22 mouse cellular contexts compared by ENCODE assay signal in genomic region chr1:125578091-125578490, GRCm38 (mm10). TPM values are rescaled to one million over a fixed set of nuclear protein-coding genes. Genes with fewer than 3 reads are reported as not detected.
DNase-seq lines count a peak whose midpoint lies in the region; ATAC-seq lines count a peak whose summit lies in the region.
"Had no signal": no experiment of that assay in that cellular context is flagged by ENCODE, and none has a peak within 500 bp of the region (broad histone marks: within the 10 kb centered on the region; RNA-seq: fewer than 3 reads in every experiment).

No protein-coding gene starts in this region.

- no peaks in the 10 kb centered on the region for H3K9me3 ChIP-seq in heart, embryonic 15.5 days (replicated peaks)
- H3K9me3 ChIP-seq in heart, embryonic 10.5 days = no peaks in the 10 kb centered on the region
- H3K9me3 ChIP-seq: embryonic facial prominence, embryonic 12.5 days; forebrain, embryonic 12.5 days; heart, embryonic 13.5 days; hindbrain, embryonic 13.5 days had no signal

- no peak overlapping the region for H3K9ac ChIP-seq in heart, embryonic 15.5 days
- H3K9ac ChIP-seq: embryonic facial prominence, embryonic 12.5 days; forebrain, embryonic 12.5 days; heart, embryonic 13.5 days; hindbrain, embryonic 13.5 days had no signal

- WGBS in heart, embryonic 15.5 days = 73% methylated on average over 1 of the region's 1 CpGs
- WGBS in heart, embryonic 10.5 days = 79% methylated on average over 1 of the region's 1 CpGs

- H3K27me3 ChIP-seq in heart, embryonic 15.5 days = no peaks in the 10 kb centered on the region
- no peaks in the 10 kb centered on the region for H3K27me3 ChIP-seq in heart, embryonic 10.5 days (ENCODE audit: insufficient read depth, poor library complexity, severe bottlenecking)
- H3K27me3 ChIP-seq: CH12.LX; embryonic facial prominence, embryonic 12.5 days; forebrain, embryonic 12.5 days; heart, embryonic 13.5 days; hindbrain, embryonic 13.5 days; Patski had no signal

- peaks cover 15% of the 10 kb centered on the region for H3K4me1 ChIP-seq in heart, embryonic 15.5 days (replicated peaks)
- no peaks in the 10 kb centered on the region for H3K4me1 ChIP-seq in heart, embryonic 10.5 days
- H3K4me1 ChIP-seq: embryonic facial prominence, embryonic 12.5 days; forebrain, embryonic 12.5 days; hindbrain, embryonic 13.5 days had no signal

- no peak for ATAC-seq in heart, embryonic 15.5 days (replicated peaks; ENCODE audit: insufficient number of reproducible peaks, insufficient read depth, low FRiP score, low read depth)
- ATAC-seq: activated CD4-positive, CD25-positive, alpha-beta regulatory T cell, adult 4 months; forebrain, embryonic 16.5 days; hindbrain, postnatal 0 days; Patski had no signal

- H3K36me3 ChIP-seq in heart, embryonic 15.5 days = peaks cover 50% of the 10 kb centered on the region
- peaks cover 44% of the 10 kb centered on the region for H3K36me3 ChIP-seq in heart, embryonic 10.5 days

- DNase-seq in heart, adult 11 months = peak; percentile 92
- DNase-seq in heart, postnatal 4 days = no peak
- DNase-seq in heart, embryonic 10.5 days (ENCODE audit: low spot score) = no peak
- DNase-seq in lung, postnatal 25 days (ENCODE audit: low spot score) = peak; percentile 64
- no peak for DNase-seq in lung, postnatal 14 days
- DNase-seq in layer of hippocampus, postnatal 36 days = no peak
- DNase-seq: adrenal gland, postnatal 14 days; cerebellum, adult 11-12 months; cerebellum, adult 9-10 months; cerebellum, postnatal 25 days; gastrocnemius, postnatal 10 days; kidney, adult 11 months had no signal

- no peak overlapping the region for H3K4me3 ChIP-seq in heart, embryonic 15.5 days
- no peak overlapping the region for H3K4me3 ChIP-seq in heart, embryonic 10.5 days
- H3K4me3 ChIP-seq: embryonic facial prominence, embryonic 12.5 days; forebrain, embryonic 12.5 days; heart, embryonic 13.5 days; hindbrain, embryonic 13.5 days had no signal

- H3K4me2 ChIP-seq in heart, embryonic 15.5 days = no peak overlapping the region
- H3K4me2 ChIP-seq: embryonic facial prominence, embryonic 12.5 days; forebrain, embryonic 12.5 days; heart, embryonic 13.5 days; hindbrain, embryonic 13.5 days had no signal

- peak overlapping the region; percentile 13; the same call in 1 of the 2 replicates for H3K27ac ChIP-seq in heart, embryonic 15.5 days
- H3K27ac ChIP-seq in heart, embryonic 10.5 days = no peak overlapping the region
- H3K27ac ChIP-seq: embryonic facial prominence, embryonic 12.5 days; forebrain, embryonic 12.5 days; heart, embryonic 13.5 days; hindbrain, embryonic 13.5 days; hindbrain, postnatal 0 days had no signal

RNA-seq across cellular contexts. Expression of gene Slc35f5, which starts 17.7 kb away (rescaled TPM):
- total RNA-seq in heart, postnatal 4 days (2021) = 10 to 100 TPM; 79.2 to 82.8 TPM
- polyA plus RNA-seq in heart, embryonic 15.5 days (2015; fragmentation: Nextera tagmentation; extraction: Ambion mirVana) = 79.7 and 92.9 TPM in 2 replicates
- 36.1 and 37.0 TPM in 2 replicates for polyA plus RNA-seq in heart, embryonic 10.5 days (2016; fragmentation: Nextera tagmentation; extraction: Ambion mirVana)
- total RNA-seq in layer of hippocampus, postnatal 36 days (2021) = 10 to 100 TPM; 27.7 to 29.8 TPM

Comparison
In these comparisons a context has a peak if more than half of its experiments do, and no peak if none do; other contexts are left out.
1. DNase-seq: peak in heart, adult 11 months (single experiment) and lung, postnatal 25 days (single experiment); none in heart, postnatal 4 days (single experiment), heart, embryonic 10.5 days (single experiment), lung, postnatal 14 days (single experiment) and layer of hippocampus, postnatal 36 days (0 of 2).